Mouse (Mus musculus) intestine, embryonic 14.5 days (tissue): Measurements from ENCODE around the gene Ccm2l. TPM values are rescaled to one million over a fixed set of nuclear protein-coding genes. Genes with fewer than 3 reads are reported as not detected.

Experiments used
- ATAC-seq: fragments of 200-750 bp; cut with Nextera tagmentation; replicated peaks from 2 replicates; pipeline ENCODE4 v1.8.0; 2017; ENCODE audit warnings: low read depth, moderate number of reproducible peaks, moderate TSS enrichment, moderate library complexity; ENCODE audit not compliant: low FRiP score, low TSS enrichment
- DNase-seq: peaks from one replicate; pipeline ENCODE4 v3.0.0-alpha.2; 2018; ENCODE audit warnings: low spot score
- H3K27ac ChIP-seq: fragments of 300-500 bp; sonication (generic); 2 replicates; pipeline ENCODE4 v1.5.1; 2014; ENCODE audit warnings: low read depth, mild to moderate bottlenecking, control low read depth
- H3K27me3 ChIP-seq: fragments of 300-500 bp; sonication (generic); replicated peaks from 2 replicates; pipeline ENCODE4 v1.6.1; 2014; ENCODE audit warnings: low read length, control low read depth; ENCODE audit not compliant: control insufficient read depth, insufficient read depth
- H3K36me3 ChIP-seq: fragments of 300-500 bp; sonication (generic); 2 replicates; pipeline ENCODE4 v1.6.1; 2014; ENCODE audit warnings: low read length, control low read depth; ENCODE audit not compliant: control insufficient read depth, insufficient read depth
- H3K4me1 ChIP-seq: fragments of 300-500 bp; sonication (generic); replicated peaks from 2 replicates; pipeline ENCODE4 v1.6.1; 2014; ENCODE audit warnings: low read length, control low read depth, mixed read lengths; ENCODE audit not compliant: control insufficient read depth, insufficient read depth
- H3K4me2 ChIP-seq: fragments of 300-500 bp; sonication (generic); 2 replicates; pipeline ENCODE4 v1.6.1; 2014; ENCODE audit warnings: low read length
- H3K4me3 ChIP-seq: fragments of 300-500 bp; sonication (generic); 2 replicates; pipeline ENCODE4 v1.5.1; 2014; ENCODE audit warnings: low read depth, low read length, control low read depth, mixed read lengths
- H3K9ac ChIP-seq: fragments of 300-500 bp; sonication (generic); 2 replicates; pipeline ENCODE4 v1.6.1; 2014; ENCODE audit warnings: mild to moderate bottlenecking, low read length
- H3K9me3 ChIP-seq: fragments of 300-500 bp; sonication (generic); 2 replicates; pipeline ENCODE4 v1.6.1; 2016; ENCODE audit warnings: low read length, control low read depth; ENCODE audit not compliant: control insufficient read depth
- WGBS: fragments of 180-500 bp; shearing (Covaris S2); extraction: QIAGEN DNeasy Blood & Tissue Kit; methylation state at CpG from one replicate; pipeline ENCODE4 v1.1.7; 2014; 5-methylcytosine and 5-hydroxymethylcytosine counted together
- polyA plus RNA-seq: library from polyadenylated mRNA; unstranded; fragments of >200 nt; fragmentation: Nextera tagmentation; extraction: Ambion mirVana; gene quantifications from 2 replicates; pipeline ENCODE4 v1.2.1, GENCODE M21; 2014

Ccm2l gene
- polyA plus RNA-seq, 1 experiment from 2014 or later, result 2.4 TPM

DNA sequence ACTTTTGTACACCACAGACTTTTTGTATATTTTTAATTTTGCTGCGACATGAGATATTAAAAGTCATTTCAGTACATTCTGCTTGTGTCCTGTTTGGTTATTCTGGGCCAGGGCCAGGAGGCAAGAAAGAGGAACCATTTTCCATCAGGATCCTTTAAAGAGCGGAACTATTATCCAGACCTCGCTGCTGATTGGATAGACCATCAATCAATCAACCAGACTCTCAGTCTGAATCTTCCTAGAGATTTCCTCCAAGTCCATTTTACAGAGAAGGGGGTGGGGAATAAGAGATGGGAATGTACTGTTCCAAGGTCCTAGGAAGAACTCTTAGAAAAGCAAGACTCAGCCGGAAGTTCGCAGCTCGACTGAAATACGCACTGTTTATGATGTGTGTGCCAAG is 5.5 kb upstream of the Ccm2l start:
- H3K9ac ChIP-seq, result no peak overlapping the region
- no peaks in the 10 kb centered on the region for H3K36me3 ChIP-seq
- H3K4me3 ChIP-seq, result no peak overlapping the region
- H3K27me3 ChIP-seq, result no peaks in the 10 kb centered on the region
- no peak overlapping the region for H3K27ac ChIP-seq
- ATAC-seq, result no peak
- no peak overlapping the region for H3K4me2 ChIP-seq
- 80% methylated on average over 7 of the region's 7 CpGs for WGBS
- H3K4me1 ChIP-seq, result no peaks in the 10 kb centered on the region
- no peaks in the 10 kb centered on the region for H3K9me3 ChIP-seq
- DNase-seq, result no peak

DNA sequence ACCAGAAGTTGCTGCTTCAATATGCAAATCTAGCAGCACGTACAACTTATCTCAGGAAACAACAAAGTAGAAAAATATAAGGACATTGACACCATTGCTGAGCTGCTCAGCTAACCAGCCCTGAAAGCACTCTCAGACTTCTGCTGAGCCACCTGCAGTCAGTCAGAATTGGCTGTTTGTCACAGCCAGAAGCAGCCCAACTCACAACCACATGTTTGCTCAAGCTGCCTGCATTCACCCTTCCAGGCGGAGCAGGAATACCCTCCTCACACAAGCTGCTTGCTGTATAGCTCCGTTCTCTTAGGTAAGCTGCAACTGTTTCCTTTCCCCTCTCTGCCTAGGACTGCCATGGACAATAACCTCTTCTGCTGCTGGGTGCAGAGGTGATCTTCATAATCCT is 2.4 kb upstream of the Ccm2l start:
- no peak for ATAC-seq

DNA sequence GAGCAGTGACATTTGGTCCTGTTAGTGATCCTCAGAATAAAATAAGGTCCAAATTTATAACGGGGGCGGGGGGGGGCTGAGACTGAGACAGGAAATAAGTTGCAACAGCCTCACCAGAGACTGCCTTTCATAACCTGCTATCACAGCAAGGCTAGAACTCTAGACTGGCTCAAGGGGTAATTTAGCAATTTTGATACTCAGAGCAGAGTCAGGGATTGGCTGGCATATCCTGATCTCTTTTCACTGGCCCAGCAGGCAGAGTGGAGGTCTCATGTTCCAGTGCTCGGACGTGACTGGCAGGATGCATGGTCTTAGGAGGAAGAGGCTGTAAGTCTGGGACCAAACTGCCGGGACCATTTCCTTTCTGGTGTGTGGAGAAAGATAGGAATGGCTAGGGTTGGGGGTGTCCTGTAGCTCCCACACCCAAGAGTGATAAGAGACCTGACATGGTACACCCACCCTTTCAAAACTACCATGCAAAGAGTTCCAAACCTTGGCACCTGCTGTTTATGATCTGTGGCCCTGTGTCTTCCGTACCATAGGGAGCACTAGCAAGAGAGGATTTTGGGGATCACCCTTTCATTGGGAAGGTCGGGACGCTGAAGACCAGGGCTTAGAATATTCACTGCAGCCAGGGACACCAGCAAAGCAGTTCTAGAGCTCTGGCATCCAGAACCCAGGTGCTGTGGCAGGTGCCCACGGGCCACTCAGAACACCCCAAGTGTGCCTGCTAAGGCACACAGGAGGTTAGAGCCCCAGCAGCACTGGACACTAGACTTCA is 1.4 kb upstream of the Ccm2l start:
- no peak overlapping the region for H3K27ac ChIP-seq
- peaks cover 19% of the 10 kb centered on the region for H3K27me3 ChIP-seq
- H3K9ac ChIP-seq, result no peak overlapping the region
- no peak overlapping the region for H3K4me3 ChIP-seq
- no peaks in the 10 kb centered on the region for H3K36me3 ChIP-seq
- no peaks in the 10 kb centered on the region for H3K4me1 ChIP-seq
- no peak for DNase-seq
- 70% methylated on average over 9 of the region's 9 CpGs for WGBS
- no peak for ATAC-seq
- H3K9me3 ChIP-seq, result no peaks in the 10 kb centered on the region
- H3K4me2 ChIP-seq, result no peak overlapping the region

More for the DNA sequence above, 2.4 kb upstream of the Ccm2l start:
- Histone ChIP-seq H3K27ac (no peak overlapping the region), H3K27me3 (peaks cover 13% of the 10 kb centered on the region; the same call in 1 of the 2 replicates), H3K4me1 (no peaks in the 10 kb centered on the region), H3K4me2 (no peak overlapping the region), H3K4me3 (no peak overlapping the region), H3K9me3 (no peaks in the 10 kb centered on the region), H3K36me3 (no peaks in the 10 kb centered on the region), H3K9ac (no peak overlapping the region)
- 44% methylated on average over 3 of the region's 3 CpGs for WGBS
- DNase-seq, result no peak

DNA sequence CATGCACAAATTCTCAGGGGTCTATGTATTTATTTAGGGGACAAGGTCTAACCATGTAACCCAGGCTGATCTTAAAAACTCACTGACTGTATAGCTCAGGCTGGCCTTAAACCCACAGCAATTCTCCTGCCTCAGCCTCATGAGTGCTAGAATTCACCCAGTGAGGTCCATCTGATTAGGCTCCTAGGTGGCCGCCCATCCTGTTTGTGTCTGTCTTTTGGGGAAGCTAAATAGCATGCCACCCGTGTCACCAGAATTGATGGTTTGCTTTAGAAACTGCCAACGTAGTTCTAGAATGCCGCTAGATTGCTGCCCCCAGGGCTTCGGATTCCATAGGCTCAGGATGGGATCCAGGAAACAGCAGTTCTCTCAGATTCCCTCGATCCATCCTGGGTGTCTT is 1.2 kb downstream of the Ccm2l start:
- no peak for ATAC-seq
- H3K9ac ChIP-seq, result no peak overlapping the region
- no peak overlapping the region for H3K4me3 ChIP-seq
- no peaks in the 10 kb centered on the region for H3K36me3 ChIP-seq
- no peak for DNase-seq
- no peaks in the 10 kb centered on the region for H3K9me3 ChIP-seq
- H3K4me1 ChIP-seq, result 0 out of 2 replicates have a peak, but pooled peaks cover 3% of the 10 kb centered on the region
- WGBS, result 41% methylated on average over 6 of the region's 6 CpGs
- no peak overlapping the region for H3K27ac ChIP-seq
- no peak overlapping the region; the same call in 1 of the 2 replicates for H3K4me2 ChIP-seq
- peaks cover 45% of the 10 kb centered on the region for H3K27me3 ChIP-seq

DNA sequence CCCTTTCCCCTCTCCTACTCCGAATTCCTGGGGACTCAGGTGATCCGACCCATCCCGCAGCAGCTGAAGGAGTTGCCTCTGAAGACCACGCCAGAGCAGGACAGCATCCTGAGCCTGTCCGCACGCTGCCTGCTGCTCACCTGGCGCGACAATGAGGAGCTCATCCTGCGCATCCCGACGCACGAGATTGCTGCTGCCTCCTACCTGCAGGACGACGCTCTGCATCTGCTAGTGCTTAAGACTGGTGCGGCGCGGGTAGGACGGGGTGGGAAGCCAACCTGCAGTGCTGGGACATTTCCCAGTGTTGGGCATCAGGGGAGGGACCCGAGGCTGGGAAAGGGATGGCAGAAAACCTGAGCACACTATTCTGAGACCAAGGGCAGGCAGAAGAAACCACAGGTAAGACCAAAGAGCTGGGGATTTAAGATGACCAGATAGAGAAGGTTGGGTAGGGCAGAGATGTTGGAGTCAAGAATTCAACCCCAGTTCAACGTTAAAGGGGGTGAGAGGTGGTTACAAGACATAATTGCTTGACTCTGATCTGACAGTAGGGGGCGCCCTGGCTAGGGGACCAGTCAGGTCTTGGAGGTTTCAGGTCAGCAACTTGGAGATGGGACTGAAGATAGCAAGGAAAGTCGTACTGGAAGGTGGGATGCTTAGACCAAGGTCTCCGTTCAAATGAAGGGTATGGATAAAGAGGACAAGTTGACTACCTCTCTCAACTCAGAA is 5.2 kb downstream of the Ccm2l start:
- Histone ChIP-seq H3K4me2 (no peak overlapping the region), H3K9ac (no peak overlapping the region)

DNA sequence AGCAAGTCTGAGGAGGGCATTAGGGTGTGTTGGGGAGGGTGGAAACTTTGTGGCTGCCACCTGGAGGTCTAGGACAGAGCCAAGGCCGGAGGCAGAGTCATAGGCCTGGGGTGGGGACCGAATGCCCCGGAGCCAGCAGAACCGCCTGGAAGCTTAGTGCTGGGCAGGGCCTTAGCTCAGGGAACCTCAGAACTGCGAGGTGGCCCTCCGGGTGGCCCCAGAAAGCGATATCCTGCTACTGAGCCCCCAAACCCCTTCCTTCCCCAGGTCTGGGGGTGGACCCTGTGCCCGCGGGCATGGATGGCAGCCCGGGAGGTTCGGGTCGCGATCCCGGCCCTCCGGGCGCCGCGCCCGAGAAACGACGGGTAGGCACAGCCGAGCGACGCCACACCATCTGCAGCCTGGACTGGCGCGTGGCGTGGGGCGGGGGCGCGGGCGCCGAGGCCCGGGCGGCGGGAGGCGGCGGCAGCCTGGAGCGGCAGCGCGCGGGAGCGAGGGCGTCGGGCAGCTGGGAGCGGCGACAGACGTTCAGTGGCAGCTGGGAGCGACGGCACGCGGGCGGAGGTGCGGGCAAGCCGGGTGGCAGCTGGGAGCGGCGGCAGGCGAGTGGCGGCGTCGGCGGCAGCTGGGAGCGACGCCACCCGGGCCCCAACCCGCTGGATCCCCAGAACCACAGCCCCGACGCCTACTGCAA is 5.9 kb downstream of the Ccm2l start:
- 0 out of 2 replicates have a peak, but pooled peaks cover 3% of the 10 kb centered on the region for H3K4me1 ChIP-seq
- H3K4me2 ChIP-seq, result peak overlapping the region; percentile 46
- no peaks in the 10 kb centered on the region for H3K9me3 ChIP-seq
- H3K27me3 ChIP-seq, result peaks cover 68% of the 10 kb centered on the region
- no peak for ATAC-seq
- DNase-seq, result no peak
- H3K4me3 ChIP-seq, result peak overlapping the region; percentile 21
- H3K27ac ChIP-seq, result no peak overlapping the region
- H3K9ac ChIP-seq, result peak overlapping the region; percentile 13; the same call in 1 of the 2 replicates
- no peaks in the 10 kb centered on the region for H3K36me3 ChIP-seq
- WGBS, result 8% methylated on average over 58 of the region's 67 CpGs

More for the DNA sequence above, 5.2 kb downstream of the Ccm2l start:
- ATAC-seq, result no peak
- no peaks in the 10 kb centered on the region for H3K9me3 ChIP-seq
- H3K36me3 ChIP-seq, result no peaks in the 10 kb centered on the region
- H3K27ac ChIP-seq, result no peak overlapping the region
- 12% methylated on average over 23 of the region's 23 CpGs for WGBS
- no peak overlapping the region for H3K4me3 ChIP-seq
- H3K4me1 ChIP-seq, result 0 out of 2 replicates have a peak, but pooled peaks cover 3% of the 10 kb centered on the region
- no peak for DNase-seq
- peaks cover 68% of the 10 kb centered on the region for H3K27me3 ChIP-seq

DNA sequence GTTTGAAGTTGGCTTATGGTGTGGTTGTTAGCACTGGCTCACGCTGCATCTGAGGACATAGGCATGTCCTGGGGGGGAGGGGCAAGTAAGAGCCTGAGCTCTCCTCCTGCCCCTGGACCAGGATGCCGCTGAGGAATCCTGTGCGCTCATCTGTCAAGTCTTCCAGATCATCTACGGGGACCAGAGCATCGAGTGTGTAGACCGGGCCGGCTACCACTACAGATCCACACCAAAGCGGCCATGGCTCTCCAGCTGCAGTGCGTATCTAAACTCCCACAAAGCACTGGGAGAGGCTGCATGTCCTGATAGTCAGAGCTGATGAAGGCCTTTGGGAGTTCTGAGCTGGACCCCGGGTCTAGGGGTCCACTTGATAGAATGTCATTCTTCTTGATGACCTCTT is 8.9 kb downstream of the Ccm2l start:
- Histone ChIP-seq H3K4me3 (no peak overlapping the region), H3K4me2 (no peak overlapping the region), H3K9me3 (no peaks in the 10 kb centered on the region), H3K27me3 (peaks cover 47% of the 10 kb centered on the region), H3K4me1 (0 out of 2 replicates have a peak, but pooled peaks cover 3% of the 10 kb centered on the region), H3K36me3 (no peaks in the 10 kb centered on the region), H3K27ac (no peak overlapping the region), H3K9ac (no peak overlapping the region)
- ATAC-seq (no peak), DNase-seq (no peak)
- 78% methylated on average over 10 of the region's 10 CpGs for WGBS

DNA sequence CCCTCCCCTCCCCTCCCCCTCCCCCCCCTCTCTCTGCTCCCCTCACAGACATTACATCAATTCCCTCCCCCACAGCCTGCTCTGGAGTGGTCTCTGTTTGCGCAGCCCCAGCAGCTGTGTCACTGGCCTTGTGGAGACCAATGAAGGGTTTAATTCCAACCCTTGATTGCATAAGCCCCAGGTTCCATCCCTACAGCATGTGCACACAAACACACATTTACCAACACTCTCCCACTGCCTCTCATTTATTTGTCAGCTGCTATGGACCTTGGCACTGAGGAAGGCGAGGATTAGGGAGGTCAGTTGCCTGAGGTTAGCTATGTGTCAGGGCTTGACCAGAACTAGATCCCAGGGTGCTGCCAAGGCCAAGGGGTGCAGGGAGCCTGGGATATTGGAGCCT is 10.2 kb downstream of the Ccm2l start:
- ATAC-seq, result no peak
- WGBS, result 48% methylated on average over 2 of the region's 2 CpGs
- H3K9me3 ChIP-seq, result no peaks in the 10 kb centered on the region

More for the DNA sequence above, 10.2 kb downstream of the Ccm2l start:
- Histone ChIP-seq H3K9ac (no peak overlapping the region), H3K27me3 (peaks cover 33% of the 10 kb centered on the region), H3K4me2 (no peak overlapping the region), H3K27ac (no peak overlapping the region), H3K4me3 (no peak overlapping the region), H3K36me3 (no peaks in the 10 kb centered on the region), H3K4me1 (0 out of 2 replicates have a peak, but pooled peaks cover 3% of the 10 kb centered on the region)
- DNase-seq, result no peak
